Mouse (Mus musculus) kidney, adult 2 months (tissue): ENCODE measurements around the gene Arpc1a.

Experiments used
- CTCF ChIP-seq: fragments of 200-500 bp; conservative IDR thresholded peaks from 2 replicates; pipeline ENCODE4 v1.5.1; 2011; ENCODE audit warnings: low read depth, mild to moderate bottlenecking, control low read depth, low read length, moderate library complexity, mixed read lengths; ENCODE audit not compliant: insufficient read depth, insufficient read length
- POLR2A ChIP-seq: fragments of 200-500 bp; IDR thresholded peaks from one replicate; pipeline ENCODE4 v1.6.1; 2011; ENCODE audit warnings: low read depth, low read length, control low read depth

- TF ChIP-seq POLR2A: no peak
- no peak for TF ChIP-seq CTCF
These were observed 34.4 kb downstream of the Arpc1a start for GRCm38 (mm10) chr5:145118005-145118404.
